Mouse (Mus musculus) urinary bladder, postnatal 0 days (tissue): ENCODE results near the gene Mindy1. TPM values are rescaled to one million over a fixed set of nuclear protein-coding genes. Genes with fewer than 3 reads are reported as not detected.

Experiments
- polyA plus RNA-seq: library from polyadenylated mRNA; unstranded; fragments of >200 nt; fragmentation: Nextera tagmentation; extraction: Ambion mirVana; gene quantifications from 2 replicates; pipeline ENCODE4 v1.2.1, GENCODE M21; 2015

Mindy1 gene
- polyA plus RNA-seq: 42.4 and 43.8 TPM in 2 replicates

DNA sequence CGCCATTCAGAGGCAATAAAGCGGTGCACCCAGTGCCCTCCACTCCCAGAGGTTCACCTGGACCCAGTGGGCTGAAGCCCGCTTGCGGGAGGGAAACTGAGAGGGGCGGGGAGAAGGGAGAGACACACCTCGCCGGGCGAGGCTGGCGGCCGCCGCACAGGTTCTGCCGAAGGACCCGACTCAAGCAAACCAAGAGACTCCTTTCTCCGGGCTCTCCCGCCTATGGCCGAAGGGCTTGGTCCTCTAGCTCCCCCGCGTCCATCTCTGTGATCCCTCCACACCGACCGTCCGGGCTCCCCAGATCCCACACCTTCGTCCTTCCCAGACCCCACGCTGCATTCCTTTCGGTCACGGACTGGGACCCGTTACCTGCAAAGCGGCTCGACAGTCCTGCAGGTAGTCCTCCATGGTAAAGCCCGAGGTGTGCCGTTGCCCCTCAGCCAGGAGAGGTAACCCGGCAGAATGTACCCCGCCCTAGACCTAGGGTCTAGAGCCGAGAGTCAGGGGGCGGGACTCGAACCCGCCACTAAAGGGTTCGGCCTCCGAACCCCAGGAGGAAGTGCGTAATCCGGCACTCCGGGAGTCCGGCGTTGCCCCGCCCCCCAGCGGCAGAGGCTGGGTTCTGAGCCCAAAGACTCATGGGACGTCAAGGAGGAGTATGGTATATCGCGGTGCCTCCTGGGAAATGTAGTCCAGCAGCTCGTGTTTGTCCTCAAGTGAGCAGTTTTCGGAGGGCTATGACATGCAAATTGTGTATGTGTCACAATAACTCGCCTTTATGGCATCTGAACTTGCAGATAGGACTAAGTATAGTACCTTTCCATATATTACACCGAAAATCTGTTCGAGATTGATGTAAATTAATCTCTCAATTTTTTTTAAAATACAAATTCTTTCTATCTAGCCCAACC, at the start of gene Mindy1, which contains the start of gene Prune1:
Gene Mindy1 (plus strand): TSS at position 130 of the 911 bp plus-strand sequence.
Gene Prune1 (minus strand): TSS at position 861 of the 911 bp plus-strand sequence.

GRCm38 (mm10) chr3:95241498-95241897, 39.6 kb upstream of the Mindy1 start, which contains the start of gene Gm128:
Gene Gm128, minus strand, starts transcription at chr3:95241598.

DNA sequence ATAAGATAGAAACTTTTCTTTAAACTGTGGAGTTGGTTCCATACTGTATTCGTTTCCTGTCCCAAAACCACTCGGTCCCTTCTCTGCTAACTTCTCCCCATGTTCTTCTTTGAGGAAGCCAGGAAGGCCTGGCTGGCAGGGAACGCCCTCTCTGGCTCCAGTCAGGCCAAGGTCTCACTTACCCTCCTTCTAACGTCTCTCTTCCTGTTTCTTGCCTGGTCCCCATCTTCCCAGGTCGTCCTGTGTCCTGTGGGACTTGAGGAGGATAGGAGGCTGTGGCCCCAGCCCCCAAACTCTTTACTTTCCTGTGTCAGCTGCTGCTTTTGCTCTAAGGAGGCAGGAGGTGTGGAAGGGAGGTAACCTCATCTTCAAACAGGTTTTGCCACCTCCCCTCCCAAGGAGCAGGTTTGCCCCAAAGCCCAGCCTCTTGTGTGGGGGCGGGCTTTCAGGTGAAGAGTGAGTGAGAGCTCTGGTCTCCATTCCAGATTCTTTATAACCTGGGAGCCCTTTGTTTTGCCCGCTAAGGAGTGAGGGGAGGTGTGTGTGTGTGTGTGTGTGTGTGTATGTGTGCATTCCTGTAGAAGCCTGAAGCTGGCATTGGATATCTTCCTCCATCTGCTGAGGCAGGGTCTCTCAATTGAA, 30.2 kb upstream of the Mindy1 start, which contains the start of gene Bnipl:
Gene Bnipl (minus strand): TSS at position 411 of the 642 bp plus-strand sequence.

GRCm38 (mm10) chr3:95307100-95307499, 26.0 kb downstream of the Mindy1 start, which contains the start of gene Anxa9:
Gene Anxa9, minus strand, starts transcription at chr3:95307176.

DNA sequence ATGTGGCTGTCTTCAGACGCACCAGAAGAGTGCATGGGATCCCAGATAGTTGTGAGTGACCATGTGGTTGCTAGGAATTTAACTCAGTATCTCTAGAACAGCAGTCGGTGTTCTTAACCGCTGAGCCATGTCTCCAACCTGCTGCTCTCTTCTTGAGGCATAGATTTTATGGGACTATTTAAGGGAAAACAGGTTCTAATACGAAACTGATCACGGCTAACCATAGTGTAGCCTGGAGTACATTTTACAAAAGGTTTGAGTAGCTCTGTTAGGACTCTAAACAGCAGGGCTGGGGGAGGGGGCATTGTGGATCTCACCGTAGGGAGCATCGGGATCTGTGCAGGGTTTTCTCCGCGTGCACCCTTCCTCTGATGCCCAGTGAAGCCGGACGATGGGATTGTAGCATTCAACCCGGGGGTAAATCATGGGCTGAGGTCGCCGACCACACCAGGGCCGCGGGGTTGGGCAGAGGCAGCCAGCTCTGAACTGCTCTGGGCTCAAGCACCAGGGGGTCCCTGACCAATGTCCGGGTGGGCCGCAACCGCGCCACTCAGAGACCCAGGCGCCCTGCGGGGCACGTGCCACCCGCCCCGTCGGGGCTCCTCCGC, 33.4 kb downstream of the Mindy1 start, which contains the start of gene Cers2:
Gene Cers2 (plus strand): TSS at position 306 of the 608 bp plus-strand sequence.

Other genes starting within 250 kb of the Mindy1 start
- 173 and 183 TPM in 2 replicates for gene Psmd4, start 238.7 kb upstream of the Mindy1 start, polyA plus RNA-seq
- 15.7 and 18.3 TPM in 2 replicates for gene Pip5k1a, start 174.4 kb upstream of the Mindy1 start, polyA plus RNA-seq
- 55.1 and 64.5 TPM in 2 replicates for gene Vps72, start 170.3 kb upstream of the Mindy1 start, polyA plus RNA-seq
- 0.53 and 0.96 TPM in 2 replicates for gene Tmod4, start 156.9 kb upstream of the Mindy1 start, polyA plus RNA-seq
- gene Scnm1, start 147.3 kb upstream of the Mindy1 start, polyA plus RNA-seq: 31.7 and 43.2 TPM in 2 replicates
- gene Lysmd1, start 147.3 kb upstream of the Mindy1 start, polyA plus RNA-seq: 7.1 and 8.2 TPM in 2 replicates
- 5.4 and 12.3 TPM in 2 replicates for gene Tnfaip8l2, start 139.0 kb upstream of the Mindy1 start, polyA plus RNA-seq
- 0.99 and 1.9 TPM in 2 replicates for gene Sema6c, start 120.9 kb upstream of the Mindy1 start, polyA plus RNA-seq
- 3.8 and 4.0 TPM in 2 replicates for gene Gabpb2, start 63.4 kb upstream of the Mindy1 start, polyA plus RNA-seq
- 66.3 and 71.6 TPM in 2 replicates for gene Cdc42se1, start 52.6 kb upstream of the Mindy1 start, polyA plus RNA-seq
- gene Mllt11, start 49.2 kb upstream of the Mindy1 start, polyA plus RNA-seq: 4.9 and 5.8 TPM in 2 replicates
- gene Gm128, start 39.7 kb upstream of the Mindy1 start, polyA plus RNA-seq: 0.28 and 0.31 TPM in 2 replicates
- 5.2 and 6.8 TPM in 2 replicates for gene Bnipl, start 30.2 kb upstream of the Mindy1 start, polyA plus RNA-seq
- 13.8 and 14.0 TPM in 2 replicates for gene Prune1, start 731 bp downstream of the Mindy1 start, polyA plus RNA-seq
- 6.6 and 9.3 TPM in 2 replicates for gene Anxa9, start 25.8 kb downstream of the Mindy1 start, polyA plus RNA-seq
- gene Cers2, start 33.4 kb downstream of the Mindy1 start, polyA plus RNA-seq: 108 and 111 TPM in 2 replicates
- gene Setdb1, start 75.9 kb downstream of the Mindy1 start, polyA plus RNA-seq: 11.0 and 12.2 TPM in 2 replicates
- gene 4930558C23Rik, start 121.5 kb downstream of the Mindy1 start, polyA plus RNA-seq: not detected in 2 replicates
- 21.4 and 25.2 TPM in 2 replicates for gene Arnt, start 153.0 kb downstream of the Mindy1 start, polyA plus RNA-seq
- 25.5 and 34.7 TPM in 2 replicates for gene Ctsk, start 217.9 kb downstream of the Mindy1 start, polyA plus RNA-seq
- 37.9 and 134 TPM in 2 replicates for gene Ctss, start 245.4 kb downstream of the Mindy1 start, polyA plus RNA-seq